Mouse (Mus musculus) spleen, adult 2 months (tissue): ENCODE results near the gene Gabrg3.

Experiments used
- CTCF ChIP-seq: fragments of 200-500 bp; IDR thresholded peaks from 2 replicates; pipeline ENCODE4 v1.5.1; 2011; ENCODE audit warnings: mild to moderate bottlenecking, inconsistent platforms; ENCODE audit not compliant: insufficient read depth, insufficient read length, insufficient replicate concordance; ENCODE audit errors: extremely low read depth
- POLR2A ChIP-seq: fragments of 200-500 bp; IDR thresholded peaks from 2 replicates; pipeline ENCODE4 v1.6.1; 2011; ENCODE audit warnings: low read depth, low read length, inconsistent platforms

- TF ChIP-seq CTCF (no peak), POLR2A (no peak)
These were observed 75.0 kb downstream of the Gabrg3 start for GRCm38 (mm10) chr7:57312018-57312417.
